Mouse (Mus musculus): ENCODE results near the gene Gm43720. TPM values are rescaled to one million over a fixed set of nuclear protein-coding genes. Genes with fewer than 3 reads are reported as not detected.

Gene Gm43720
- total RNA-seq, 4 experiments from 2014 or later: not detected

DNA sequence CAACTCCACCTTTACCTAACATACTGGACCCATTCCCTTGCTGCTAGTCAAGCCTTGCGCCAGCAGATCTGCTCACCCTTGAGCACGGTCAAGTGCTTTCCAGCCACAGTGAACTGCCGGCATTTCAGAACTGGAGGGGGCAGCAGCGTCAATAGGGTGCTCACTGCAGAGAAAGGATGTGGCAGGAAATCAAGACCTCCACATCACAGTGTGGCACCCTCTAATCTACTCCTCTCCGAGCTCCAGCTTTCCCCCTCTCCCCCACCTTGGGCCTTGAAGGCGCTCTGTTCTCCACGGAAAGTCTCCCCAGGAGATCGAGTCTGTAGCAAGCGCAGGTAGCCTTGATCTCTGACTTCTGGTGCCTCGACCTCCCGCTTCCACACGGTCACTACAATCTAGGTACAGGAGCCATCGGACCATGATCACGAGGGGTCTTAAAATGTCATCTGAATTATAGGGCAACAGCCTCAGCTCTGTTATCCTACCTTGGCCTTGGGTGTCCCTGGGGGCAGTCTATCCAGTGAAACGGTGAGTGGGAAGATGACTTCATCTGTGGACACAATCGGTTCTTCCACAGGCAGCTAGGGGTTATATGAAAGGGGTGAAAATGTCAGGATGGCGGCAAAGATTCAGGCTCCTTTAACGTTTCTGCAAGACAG, 17.0 kb downstream of the Gm43720 start:
- DNase-seq (ENCODE audit: low spot score in 2 of 2): no peak

DNA sequence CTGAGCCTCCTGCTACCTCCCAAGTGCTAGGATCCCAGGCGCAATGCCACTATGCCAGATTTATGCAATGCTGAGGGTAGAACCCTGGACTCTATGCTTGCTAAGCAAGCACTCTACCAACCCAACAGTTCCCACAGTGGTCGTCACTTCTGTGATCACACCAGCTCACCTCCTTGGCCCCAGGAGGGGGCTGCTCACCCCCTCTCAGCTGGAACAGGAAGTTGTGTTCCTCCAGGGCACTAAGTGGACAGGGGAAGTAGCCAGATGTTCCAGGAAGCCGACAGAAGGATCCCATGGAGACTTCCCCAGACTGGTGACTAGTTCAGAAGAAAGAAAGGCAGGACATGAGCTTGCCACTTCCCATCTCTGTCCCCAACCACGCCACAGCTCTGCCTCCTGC, 17.8 kb downstream of the Gm43720 start:
- DNase-seq (ENCODE audit: low spot score in 2 of 2): no peak

DNA sequence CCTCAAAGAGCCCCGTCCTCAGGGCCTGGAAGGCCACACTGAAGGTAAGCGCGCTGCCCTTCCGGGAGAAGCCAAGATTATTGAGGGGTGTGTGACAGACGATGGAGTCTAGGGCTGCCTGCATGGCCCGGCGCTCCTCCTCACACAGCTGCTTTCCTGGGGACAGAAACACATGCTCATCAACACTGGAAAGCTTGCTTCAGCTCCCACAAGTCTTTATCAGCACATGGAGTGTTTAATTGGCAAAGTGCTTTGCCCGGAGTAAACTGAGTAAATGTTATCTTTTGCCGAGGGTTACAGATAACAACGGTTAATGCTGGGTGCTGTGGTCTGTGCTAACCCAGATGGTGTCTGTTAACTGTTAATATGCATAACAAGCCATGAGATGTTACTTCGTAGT, 18.9 kb downstream of the Gm43720 start:
- no peak for DNase-seq (ENCODE audit: low spot score in 2 of 2)

GRCm38 (mm10) chr5:138260051-138260450, 19.7 kb downstream of the Gm43720 start:
- no peak for DNase-seq (ENCODE audit: low spot score in 2 of 2)

DNA sequence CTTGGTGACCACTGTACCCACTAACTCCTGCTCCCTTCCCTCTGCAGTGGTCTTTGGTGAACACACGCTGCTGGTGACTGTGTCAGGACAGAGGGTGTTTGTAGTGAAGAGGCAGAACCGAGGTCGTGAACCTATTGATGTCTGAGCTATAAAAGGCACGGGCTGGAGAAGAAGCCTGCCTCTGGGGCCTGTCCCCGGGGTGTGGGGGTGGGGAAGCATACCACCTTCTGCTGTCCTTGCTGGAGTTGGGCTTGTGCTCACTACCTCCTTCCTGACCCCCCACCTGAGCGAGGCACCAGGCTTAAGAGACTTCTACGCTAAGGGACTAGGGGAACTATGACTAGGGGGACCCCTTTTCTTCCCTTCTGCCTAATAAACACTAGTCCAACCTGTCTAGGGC, 20.8 kb downstream of the Gm43720 start:
- no peak for DNase-seq (ENCODE audit: low spot score in 2 of 2)

GRCm38 (mm10) chr5:138258542-138258941, 21.2 kb downstream of the Gm43720 start:
- no peak for DNase-seq (ENCODE audit: low spot score in 2 of 2)

GRCm38 (mm10) chr5:138258078-138258477, 21.7 kb downstream of the Gm43720 start:
- no peak for DNase-seq (ENCODE audit: low spot score in 2 of 2)

DNA sequence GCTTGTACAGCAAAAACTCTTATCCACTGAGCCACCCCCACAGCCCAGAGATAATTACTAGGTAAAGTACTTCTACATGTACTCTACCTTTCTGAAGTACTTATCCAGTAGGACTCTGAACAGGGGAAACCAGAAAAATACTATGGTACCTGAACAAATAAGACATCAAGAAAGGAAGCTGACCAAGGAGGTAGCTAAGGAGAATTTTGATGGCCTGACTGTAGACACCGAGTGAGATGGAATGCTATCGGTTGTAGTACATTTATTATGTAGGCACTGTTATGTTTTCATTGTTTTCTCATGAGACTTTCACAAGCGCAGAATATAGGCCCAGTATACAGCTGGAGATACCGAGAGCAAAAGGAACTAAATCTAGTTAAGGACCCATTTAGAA, 22.2 kb downstream of the Gm43720 start:
- DNase-seq (ENCODE audit: low spot score in 2 of 2): no peak

DNA sequence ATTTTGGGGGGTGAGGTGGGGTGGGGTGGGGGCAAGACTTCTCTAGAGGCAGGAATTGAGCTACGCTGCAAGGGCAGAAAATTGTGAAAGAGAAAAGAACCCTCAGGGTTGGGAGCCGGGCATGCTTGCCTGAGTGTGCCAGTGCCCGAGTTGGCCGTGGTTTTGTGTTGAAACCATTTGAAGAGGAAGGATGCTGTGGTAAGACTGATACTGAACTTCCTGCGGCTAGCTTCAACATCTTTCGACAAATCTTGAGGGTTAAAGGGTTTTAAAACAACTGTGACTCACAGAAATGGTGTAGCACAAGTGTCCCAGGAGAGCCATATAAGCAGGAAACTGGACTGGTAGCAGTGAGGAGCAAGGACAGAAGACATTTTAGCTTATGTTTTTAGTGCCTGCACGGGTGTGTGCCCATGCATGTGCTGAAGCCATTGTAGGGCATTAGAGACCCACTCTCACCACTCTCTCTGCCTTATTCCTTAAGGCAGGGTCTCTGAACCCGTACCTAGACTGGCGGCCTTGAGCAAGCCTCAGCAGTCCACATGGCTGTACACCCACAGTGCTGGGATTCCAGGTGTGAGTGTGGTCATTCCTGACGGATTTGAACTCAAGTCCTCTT, 22.7 kb downstream of the Gm43720 start:
- DNase-seq (ENCODE audit: low spot score in 2 of 2): no peak

- no peak for DNase-seq (ENCODE audit: low spot score in 2 of 2)
Measured at GRCm38 (mm10) chr5:138256094-138256467, 23.7 kb downstream of the Gm43720 start.

DNA sequence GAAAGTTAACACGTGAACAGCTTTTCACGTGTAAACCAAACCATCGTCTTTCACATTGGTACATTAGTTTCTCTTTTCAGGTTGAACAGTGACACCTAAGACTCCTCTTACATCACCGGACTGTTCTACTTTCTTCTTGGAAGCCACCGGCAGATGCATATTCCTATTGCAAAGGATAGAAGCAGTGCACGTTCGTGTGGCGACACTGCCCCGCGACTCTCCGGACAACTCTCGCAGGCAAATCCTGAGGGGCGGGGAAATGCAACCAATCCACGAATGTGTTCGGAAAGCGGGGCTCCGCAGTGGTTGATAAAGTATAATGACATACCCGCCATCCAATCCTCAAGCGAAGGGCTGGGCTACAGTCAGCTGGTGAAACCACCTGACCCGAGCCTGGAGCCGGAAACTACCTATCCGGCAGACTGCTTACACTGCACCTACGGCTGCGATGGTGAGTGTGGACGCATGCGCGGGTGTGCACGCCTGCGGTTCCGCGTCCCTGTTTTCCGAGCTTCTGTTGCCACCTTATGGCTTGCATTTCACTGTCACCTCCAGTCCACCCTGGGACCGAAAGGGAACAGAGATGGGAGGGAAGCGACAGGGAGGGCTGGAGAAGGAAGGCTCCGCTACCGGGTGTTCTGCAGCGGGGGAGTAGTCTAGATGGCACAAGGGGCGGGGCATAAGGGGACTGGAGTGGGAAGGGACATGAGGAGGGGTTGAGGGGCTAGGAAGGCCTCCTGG, 24.2 kb downstream of the Gm43720 start, which contains the start of gene Lamtor4:
TSS of gene Lamtor4 (plus strand) at position 130 of the 741 bp plus-strand sequence.
- DNase-seq (ENCODE audit: low spot score in 2 of 2): peak; percentile 84 to 98

DNA sequence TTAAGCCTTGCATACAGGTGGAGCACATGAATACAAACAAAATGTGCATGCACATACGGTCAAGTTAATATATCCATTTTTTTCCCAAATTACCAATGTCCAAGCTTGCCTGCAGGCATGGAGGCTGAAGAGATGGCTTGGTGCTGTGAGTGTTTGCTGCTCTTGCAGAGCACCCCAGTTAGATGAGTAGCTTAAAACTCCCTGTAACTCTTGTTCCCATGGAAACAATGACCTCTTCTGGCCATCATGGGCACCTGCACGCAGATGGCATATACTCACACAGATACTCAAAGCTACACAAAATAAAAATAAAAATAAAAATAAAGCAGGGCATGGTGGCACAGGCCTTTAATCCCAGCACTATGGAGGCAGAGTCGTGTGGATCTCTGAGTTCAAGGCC, 26.7 kb downstream of the Gm43720 start:
- DNase-seq (ENCODE audit: low spot score in 2 of 2): no peak

DNA sequence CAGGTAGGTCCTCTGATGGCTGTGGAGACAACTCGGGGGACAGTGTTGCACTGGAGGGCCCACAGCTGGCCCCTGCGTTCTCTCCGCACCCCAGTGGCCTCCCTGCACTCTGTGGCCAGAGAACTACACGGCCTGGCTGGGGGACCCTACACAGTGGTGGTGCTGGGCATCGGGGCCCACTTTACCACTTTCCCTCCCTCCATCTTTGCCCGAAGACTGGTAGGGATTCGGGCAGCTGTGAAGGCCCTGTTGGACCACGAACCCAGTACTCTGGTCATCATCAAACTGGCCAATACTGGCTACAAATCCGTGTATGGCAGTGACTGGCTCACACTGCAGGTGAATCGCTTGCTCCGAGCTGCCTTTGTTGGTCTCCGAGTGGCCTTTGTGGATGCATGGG, 28.6 kb downstream of the Gm43720 start:
- DNase-seq (ENCODE audit: low spot score in 2 of 2): no peak

- no peak for DNase-seq (ENCODE audit: low spot score in 2 of 2)
Measured at GRCm38 (mm10) chr5:138241511-138241910, 38.2 kb downstream of the Gm43720 start.

DNA sequence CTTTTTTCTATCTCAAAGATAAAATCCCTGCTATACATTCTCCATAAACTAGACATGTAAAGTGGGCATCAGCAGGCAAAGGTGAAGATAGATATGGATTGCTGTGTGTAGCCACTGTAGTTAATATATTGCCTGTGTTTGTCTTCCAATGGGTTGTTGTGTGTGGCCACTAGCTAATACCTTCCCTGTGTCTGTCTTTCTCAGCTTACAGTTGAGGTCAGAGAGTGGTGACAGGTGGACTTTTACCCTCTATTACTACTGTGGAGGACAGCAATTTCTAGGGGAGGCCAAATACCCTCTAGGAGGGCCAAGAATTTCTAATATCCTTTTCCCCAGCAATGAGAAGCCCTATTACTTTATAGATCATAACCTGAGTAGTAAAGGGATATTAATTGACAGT, 45.5 kb downstream of the Gm43720 start:
- no peak for DNase-seq (ENCODE audit: low spot score in 2 of 2)

DNA sequence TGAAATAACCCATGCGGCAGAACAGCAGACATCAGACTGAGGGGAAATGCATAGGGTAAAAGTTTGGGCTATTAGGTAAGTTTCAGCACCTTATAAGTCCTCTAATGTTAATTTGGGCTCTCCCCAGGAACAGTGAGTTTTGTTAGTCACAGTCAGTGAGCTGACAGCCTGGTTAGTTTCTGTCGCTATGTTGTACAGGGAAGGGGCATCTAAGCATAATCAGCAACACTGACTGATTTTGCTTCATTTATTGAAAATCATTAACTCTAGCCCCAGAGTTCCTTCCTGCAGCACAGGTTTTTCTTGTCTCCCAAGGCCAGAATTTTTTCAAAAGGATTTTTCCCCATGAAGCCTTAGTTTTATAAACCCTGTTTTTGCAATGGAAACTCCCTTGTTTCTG, 46.0 kb downstream of the Gm43720 start:
- no peak for DNase-seq (ENCODE audit: low spot score in 2 of 2)

GRCm38 (mm10) chr5:138229511-138229910, 50.2 kb downstream of the Gm43720 start:
- no peak for DNase-seq (ENCODE audit: low spot score in 2 of 2)

GRCm38 (mm10) chr5:138228026-138228425, 51.7 kb downstream of the Gm43720 start:
- no peak for DNase-seq (ENCODE audit: low spot score in 2 of 2)

GRCm38 (mm10) chr5:138227367-138227766, 52.4 kb downstream of the Gm43720 start:
- no peak for DNase-seq (ENCODE audit: low spot score in 2 of 2)

- DNase-seq (ENCODE audit: low spot score in 2 of 2): no peak
Measured at GRCm38 (mm10) chr5:138226491-138226890, 53.3 kb downstream of the Gm43720 start.

DNA sequence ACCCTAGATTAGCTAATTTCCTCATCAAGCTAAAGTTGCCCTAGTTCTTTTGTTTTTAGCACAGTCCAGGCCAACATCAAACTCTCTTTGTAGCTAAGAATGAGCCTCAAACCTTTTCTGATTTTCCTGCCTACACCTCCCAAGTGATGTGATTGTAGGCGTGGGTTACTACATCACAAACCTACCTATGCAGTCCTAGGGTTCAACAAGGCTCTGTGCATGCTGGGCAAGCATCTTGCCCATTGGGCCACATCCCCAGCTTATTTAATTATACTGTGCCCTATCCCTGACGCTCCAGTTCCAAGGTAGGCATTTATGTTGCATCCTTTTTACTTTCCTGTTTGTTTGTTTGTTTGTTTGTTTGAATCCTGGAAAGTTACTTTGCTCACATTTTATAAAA, 54.1 kb downstream of the Gm43720 start, which contains the start of gene Nxpe5:
TSS of gene Nxpe5 (plus strand) at position 199 of the 400 bp plus-strand sequence.
- no peak for DNase-seq (ENCODE audit: low spot score in 2 of 2)

DNA sequence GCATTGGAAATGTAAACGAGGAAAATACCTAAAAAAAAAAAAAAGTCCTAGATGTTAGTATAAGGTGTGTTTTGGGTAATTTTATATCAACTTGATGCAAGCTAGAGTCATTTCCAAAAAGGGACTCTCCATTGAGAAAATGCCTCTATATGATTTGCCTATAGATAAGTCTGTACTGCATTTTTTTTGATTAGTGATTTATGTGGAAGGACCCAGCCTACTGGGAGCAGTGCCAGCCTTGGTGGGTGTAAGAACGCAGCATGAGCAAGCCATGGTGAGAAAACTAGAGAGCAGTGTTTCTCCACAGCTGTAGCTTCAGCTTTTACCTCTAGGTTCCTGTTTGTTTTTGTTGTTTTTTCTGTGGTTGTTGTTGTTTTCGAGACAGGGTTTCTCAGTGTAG, 56.5 kb downstream of the Gm43720 start:
- DNase-seq (ENCODE audit: low spot score in 2 of 2): no peak

DNA sequence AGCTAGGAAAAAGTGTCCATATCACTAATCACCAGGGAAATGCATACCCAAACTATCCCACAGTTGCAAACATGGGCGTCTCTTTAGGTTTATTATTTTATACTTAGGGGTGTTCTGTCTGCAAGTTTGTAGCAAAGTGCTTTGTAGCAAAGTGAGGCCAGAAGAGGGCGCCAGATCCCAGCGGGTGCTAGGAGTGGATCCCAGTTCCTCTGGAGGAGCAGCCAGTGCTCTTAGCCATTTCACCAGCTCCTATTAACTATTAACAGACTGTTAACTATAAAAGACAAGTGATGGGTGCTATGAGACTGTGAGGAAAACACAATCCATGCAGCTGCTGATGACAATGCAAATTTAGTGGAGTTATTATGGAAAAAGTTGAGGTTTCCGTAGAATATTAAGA, 57.6 kb downstream of the Gm43720 start:
- peak; percentile 29 to 80 for DNase-seq (ENCODE audit: low spot score in 2 of 2)

Measured in left cerebral cortex, adult 8-10 months (tissue).